Mouse (Mus musculus) frontal cortex, adult (tissue): ENCODE results near the gene Aldob.
"Not testable (repeated sequence)": the region's sequence is repeated elsewhere in the genome, so short reads cannot be mapped to it uniquely, and the experiment has no call there.

Experiments used
- ATAC-seq: cut with Nextera tagmentation; 2 replicates; pipeline ENCODE4 v1.9.2; 2017; ENCODE audit warnings: mild to moderate bottlenecking, moderate library complexity, mixed read lengths; ENCODE audit not compliant: low TSS enrichment

Gene Aldob

GRCm38 (mm10) chr4:49535675-49536294 lies 13.6 kb downstream of the Aldob start:
- ATAC-seq = no peak

GRCm38 (mm10) chr4:49535036-49535435 lies 14.3 kb downstream of the Aldob start:
- no peak for ATAC-seq

- peak; percentile 83 for ATAC-seq
Observed at GRCm38 (mm10) chr4:49522576-49522975, 26.8 kb downstream of the Aldob start.

- no peak; the same call in 1 of the 2 replicates for ATAC-seq
Observed at GRCm38 (mm10) chr4:49521346-49521745, 28.0 kb downstream of the Aldob start.

- peak; percentile 95 for ATAC-seq
Observed at GRCm38 (mm10) chr4:49520572-49521340, 28.6 kb downstream of the Aldob start, which contains the start of the genes Mrpl50 and Zfp189. Gene Mrpl50, minus strand, starts transcription at chr4:49521093. Gene Zfp189, plus strand, starts transcription at chr4:49521176.

GRCm38 (mm10) chr4:49519476-49519875 lies 29.9 kb downstream of the Aldob start:
- no peak for ATAC-seq

GRCm38 (mm10) chr4:49514441-49514840 lies 34.9 kb downstream of the Aldob start:
- ATAC-seq = no peak

GRCm38 (mm10) chr4:49512636-49513035 lies 36.7 kb downstream of the Aldob start:
- no peak for ATAC-seq

GRCm38 (mm10) chr4:49510236-49510835 lies 39.0 kb downstream of the Aldob start:
- ATAC-seq = not testable (repeated sequence)

GRCm38 (mm10) chr4:49509183-49509582 lies 40.2 kb downstream of the Aldob start:
- no peak for ATAC-seq

GRCm38 (mm10) chr4:49506386-49506785 lies 43.0 kb downstream of the Aldob start, which contains the start of gene Baat:
Gene Baat, minus strand, starts transcription at chr4:49506557.
- ATAC-seq = no peak

GRCm38 (mm10) chr4:49503563-49503962 lies 45.8 kb downstream of the Aldob start:
- ATAC-seq = no peak
